Mouse (Mus musculus): ENCODE measurements around the gene Far2. TPM values are rescaled to one million over a fixed set of nuclear protein-coding genes. Genes with fewer than 3 reads are reported as not detected.

The Far2 gene
- polyA plus RNA-seq, 1 experiment from 2014 or later = 8.7 TPM

GRCm38 (mm10) chr6:148218235-148219076 lies 171.4 kb downstream of the Far2 start:
- ATAC-seq = no peak
- H3K9me3 ChIP-seq (ENCODE audit: control insufficient read depth) = no peaks in the 10 kb centered on the region
- no peaks in the 10 kb centered on the region for H3K27me3 ChIP-seq (replicated peaks; ENCODE audit: control insufficient read depth, insufficient read depth, low read length)
- no peak overlapping the region for H3K4me3 ChIP-seq (ENCODE audit: low read depth, low read length)
- H3K36me3 ChIP-seq (ENCODE audit: control insufficient read depth, insufficient read depth) = 0 out of 2 replicates have a peak, but pooled peaks cover 5% of the 10 kb centered on the region
- H3K4me2 ChIP-seq (replicated peaks; ENCODE audit: low read depth) = no peak overlapping the region
- H3K9ac ChIP-seq (ENCODE audit: low read depth, low read length) = no peak overlapping the region
- no peaks in the 10 kb centered on the region for H3K4me1 ChIP-seq (replicated peaks; ENCODE audit: control insufficient read depth, insufficient read depth, low read length)
- TF ChIP-seq CTCF (IDR thresholded peaks at IDR 0.05; ENCODE audit: low read depth) = no peak
- WGBS = 76% methylated on average over 2 of the region's 2 CpGs
- H3K27ac ChIP-seq (ENCODE audit: low read depth, low read length) = no peak overlapping the region

DNA sequence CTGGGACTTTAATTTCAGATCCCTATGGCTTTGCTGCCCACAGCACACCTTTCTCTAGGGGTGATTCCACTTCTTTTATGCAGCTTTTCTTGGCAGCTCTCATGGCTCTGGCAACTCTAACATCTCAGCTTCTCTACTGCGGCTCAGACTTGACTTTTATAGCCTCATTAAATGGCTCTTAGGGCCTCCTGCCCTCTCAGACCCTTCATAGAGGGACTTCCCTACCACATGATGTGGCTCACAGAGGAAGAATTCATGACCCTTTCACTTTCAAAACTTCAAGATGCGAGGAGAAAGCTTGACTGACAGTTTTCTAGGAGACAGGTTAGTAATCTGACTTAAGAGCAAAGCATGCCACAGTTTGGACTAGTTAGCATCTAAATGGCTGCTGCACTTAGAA lies 175.6 kb downstream of the Far2 start:
- no peak overlapping the region for H3K27ac ChIP-seq (ENCODE audit: low read depth, low read length)
- 50% methylated on average over 2 of the region's 2 CpGs for WGBS
- H3K4me2 ChIP-seq (replicated peaks; ENCODE audit: low read depth) = no peak overlapping the region
- no peak for TF ChIP-seq CTCF (IDR thresholded peaks at IDR 0.05; ENCODE audit: low read depth)
- 0 out of 2 replicates have a peak, but pooled peaks cover 3% of the 10 kb centered on the region for H3K36me3 ChIP-seq (ENCODE audit: control insufficient read depth, insufficient read depth)
- H3K4me3 ChIP-seq (ENCODE audit: low read depth, low read length) = no peak overlapping the region
- H3K27me3 ChIP-seq (replicated peaks; ENCODE audit: control insufficient read depth, insufficient read depth, low read length) = no peaks in the 10 kb centered on the region
- H3K9ac ChIP-seq (ENCODE audit: low read depth, low read length) = no peak overlapping the region
- ATAC-seq = no peak
- no peaks in the 10 kb centered on the region for H3K9me3 ChIP-seq (ENCODE audit: control insufficient read depth)
- H3K4me1 ChIP-seq (replicated peaks; ENCODE audit: control insufficient read depth, insufficient read depth, low read length) = no peaks in the 10 kb centered on the region

GRCm38 (mm10) chr6:148227542-148227941 lies 180.5 kb downstream of the Far2 start:
- Histone ChIP-seq H3K4me1 (replicated peaks; ENCODE audit: control insufficient read depth, insufficient read depth, low read length) (no peaks in the 10 kb centered on the region), H3K9ac (ENCODE audit: low read depth, low read length) (no peak overlapping the region), H3K4me2 (replicated peaks; ENCODE audit: low read depth) (no peak overlapping the region), H3K36me3 (ENCODE audit: control insufficient read depth, insufficient read depth) (0 out of 2 replicates have a peak, but pooled peaks cover 3% of the 10 kb centered on the region), H3K27ac (ENCODE audit: low read depth, low read length) (no peak overlapping the region), H3K9me3 (ENCODE audit: control insufficient read depth) (no peaks in the 10 kb centered on the region), H3K27me3 (replicated peaks; ENCODE audit: control insufficient read depth, insufficient read depth, low read length) (no peaks in the 10 kb centered on the region), H3K4me3 (ENCODE audit: low read depth, low read length) (no peak overlapping the region)
- 67% methylated on average over 3 of the region's 3 CpGs for WGBS
- no peak for TF ChIP-seq CTCF (IDR thresholded peaks at IDR 0.05; ENCODE audit: low read depth)
- ATAC-seq = no peak

Other genes with a start within 250 kb of the Far2 start
- gene Ergic2, start 165.1 kb downstream of the Far2 start, polyA plus RNA-seq (2015; fragmentation: Nextera tagmentation; extraction: Ambion mirVana) = 198 and 202 TPM in 2 replicates

Measured in intestine, postnatal 0 days (tissue).